Mouse (Mus musculus): ENCODE measurements at regions not wholly inside any gene's neighbourhood (a gene's known extent, or its start where the extent isn't known, plus 50 kb on each side); places are given as distances from the start of the nearest gene placed in this dataset.

- Histone ChIP-seq H3K27ac (no peak overlapping the region), H3K4me3 (no peak overlapping the region)
- TF ChIP-seq CTCF (IDR thresholded peaks at IDR 0.05), result no peak
- intact Hi-C loops (cut with DNase I), result no loop called here
- DNase-seq (ENCODE audit: extremely low spot score in 1 of 2, low spot score in 2 of 2), result no peak
Measured at GRCm38 (mm10) chr1:32858040-32858439, 310.9 kb upstream of the Gm5415 start.

Data from left cerebral cortex, adult 2 months (tissue).